Mouse (Mus musculus) retina, embryonic 14.5 days (tissue): ENCODE data around the gene Csmd2.

Experiments
- DNase-seq: peaks from one replicate; pipeline ENCODE4 v3.0.0-alpha.2; 2015; ENCODE audit warnings: low spot score

Csmd2 gene

DNA sequence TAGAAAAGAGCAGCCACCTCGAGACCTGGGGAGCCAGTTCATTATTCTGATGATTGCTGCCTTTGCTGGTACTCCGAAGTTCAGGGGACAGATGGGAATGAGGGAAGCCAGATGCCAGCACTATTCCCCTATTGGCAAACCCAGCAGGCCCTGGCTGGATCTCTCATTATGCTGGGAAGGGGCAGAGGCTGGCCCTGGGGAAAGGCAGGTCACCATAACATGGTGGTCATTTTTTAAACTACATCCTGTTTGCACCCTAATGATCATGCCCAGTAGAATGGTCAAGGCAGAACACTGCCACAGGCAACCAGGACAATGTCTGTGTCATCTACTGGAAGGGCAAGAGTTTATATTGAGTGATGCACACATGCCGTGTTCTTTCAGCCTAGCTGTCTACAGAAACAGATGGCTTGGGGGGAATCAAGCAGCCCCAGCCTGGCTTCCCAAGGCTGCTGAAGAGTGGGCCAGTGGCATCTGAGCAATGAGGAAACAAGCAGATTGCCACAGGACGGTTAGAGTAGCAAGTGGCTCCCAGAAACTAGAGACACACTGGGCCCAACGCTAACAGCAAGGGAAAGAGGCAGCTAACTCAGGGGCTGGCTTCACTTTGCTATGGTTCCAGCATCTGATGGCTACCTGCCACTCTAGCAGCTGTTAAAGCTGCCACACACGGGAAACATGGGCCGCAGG is 424.4 kb downstream of the Csmd2 start:
- no peak for DNase-seq

DNA sequence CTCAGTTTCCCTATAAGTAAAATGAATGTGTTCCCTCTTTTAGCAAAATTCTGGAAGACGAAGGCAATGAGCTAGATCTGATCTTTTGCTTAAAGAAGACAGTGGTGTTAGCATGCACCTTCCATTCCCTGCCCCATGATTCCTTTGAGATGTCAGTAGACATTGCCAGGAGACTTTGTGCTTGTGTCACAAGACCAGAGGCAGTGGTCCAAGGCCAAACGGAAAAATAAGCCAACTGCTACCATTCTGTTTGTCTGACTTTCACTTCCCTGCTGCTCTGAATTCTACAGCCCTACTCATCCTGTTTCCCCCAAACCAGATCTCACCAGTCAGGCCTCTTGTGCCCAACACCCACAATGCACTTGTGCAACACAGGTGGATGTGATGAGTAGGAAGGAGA is 427.1 kb downstream of the Csmd2 start:
- DNase-seq, result no peak

DNA sequence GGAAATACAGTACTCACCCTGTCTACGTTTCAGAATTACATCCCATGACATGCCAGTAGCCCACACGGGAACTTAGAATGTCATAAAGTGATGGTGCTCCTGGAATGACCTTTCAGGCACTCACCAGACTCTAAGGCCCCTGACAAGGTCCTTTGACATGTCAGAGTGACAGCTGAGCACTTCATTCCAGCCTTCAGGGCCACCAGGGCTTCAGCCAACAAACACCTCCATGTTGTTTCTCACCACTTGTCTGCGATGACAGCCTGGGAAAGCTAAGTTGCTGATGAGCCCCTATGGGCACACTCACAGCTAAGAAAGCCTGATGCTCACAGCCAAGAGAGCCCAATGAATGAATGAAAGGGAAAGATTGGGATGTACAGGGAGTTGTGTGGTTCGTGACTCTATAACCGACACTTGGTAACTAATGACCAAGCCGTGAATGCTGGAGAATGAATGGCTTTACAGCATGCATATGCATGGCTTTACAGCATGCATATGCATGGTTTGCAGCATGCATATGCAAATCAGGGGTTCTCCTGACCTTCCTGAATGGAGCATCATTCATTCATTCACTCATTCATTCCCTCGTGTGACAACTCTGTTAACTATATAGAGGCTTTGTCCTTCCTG is 432.4 kb downstream of the Csmd2 start:
- no peak for DNase-seq

DNA sequence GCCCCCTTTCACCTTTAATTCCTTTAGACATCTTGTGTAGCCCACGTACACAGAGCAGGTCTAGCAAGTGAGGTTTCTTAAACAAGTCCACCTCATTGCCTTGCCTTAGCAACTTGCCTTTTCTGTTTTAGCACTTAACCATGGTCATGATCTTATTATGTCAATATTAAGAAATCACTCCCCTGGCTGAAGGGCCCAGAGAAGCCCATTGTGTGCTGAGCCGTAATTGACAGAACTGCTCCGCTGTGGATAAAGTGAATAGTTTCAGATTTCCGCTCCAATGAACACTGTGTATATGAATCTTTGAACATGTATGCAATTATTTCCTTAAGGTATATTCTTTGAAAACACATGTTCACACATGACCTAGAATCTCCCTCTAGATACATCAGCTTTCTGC is 434.8 kb downstream of the Csmd2 start:
- peak; percentile 81 for DNase-seq

DNA sequence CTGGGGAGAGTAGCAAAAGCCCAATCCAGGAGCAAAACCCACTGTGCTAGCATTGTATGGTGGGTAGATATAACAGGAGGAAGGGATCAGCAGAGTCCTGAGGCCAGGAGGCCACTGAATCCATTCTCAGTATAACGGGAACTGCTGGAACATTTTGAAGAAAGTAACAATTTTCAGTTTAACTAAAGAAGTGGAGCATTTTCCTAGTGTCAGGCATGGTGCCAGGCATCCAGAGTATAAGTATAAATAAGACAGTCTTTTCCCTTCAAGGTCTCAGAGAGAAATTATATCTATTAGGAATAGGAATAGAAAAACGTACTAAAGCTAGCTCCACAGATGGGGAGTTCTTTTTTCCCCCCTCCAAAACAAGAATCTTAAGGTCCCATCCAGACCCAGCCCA is 437.7 kb downstream of the Csmd2 start:
- no peak for DNase-seq

DNA sequence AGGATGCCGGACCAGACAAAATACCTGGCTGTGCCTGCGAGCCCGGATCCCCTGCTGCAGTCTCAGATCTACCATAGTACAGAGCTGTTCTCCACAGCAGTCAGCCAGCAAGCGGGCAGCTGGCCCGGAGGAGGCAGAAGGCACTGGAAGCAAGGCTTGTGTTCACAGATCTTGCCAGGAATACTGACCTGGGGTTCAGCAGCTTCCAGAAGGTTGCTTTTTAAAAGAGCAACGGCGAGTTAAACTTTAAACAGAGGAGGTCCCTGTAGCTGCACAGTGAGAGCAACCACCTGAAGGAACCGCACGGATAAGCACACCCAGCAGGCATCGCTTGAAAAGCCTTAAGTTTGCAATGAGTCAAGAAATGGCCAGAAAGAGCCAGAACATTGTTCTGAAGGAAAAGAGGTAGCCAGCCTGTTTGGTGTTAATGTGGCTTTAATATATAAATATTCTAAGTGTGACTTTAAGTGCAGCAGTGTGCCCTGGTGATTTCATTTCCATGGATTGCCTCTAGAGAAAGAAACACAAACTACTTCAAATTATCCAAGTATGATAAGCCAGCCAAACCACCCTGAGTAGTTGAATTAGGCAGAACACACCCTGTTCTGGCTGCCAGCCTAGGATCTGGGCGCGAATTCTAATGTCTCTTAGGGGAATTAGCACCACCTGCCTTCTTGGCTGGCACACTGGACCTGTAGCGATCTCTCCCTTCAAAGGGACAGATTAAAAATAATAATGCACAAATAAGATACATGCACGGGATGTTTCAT is 439.8 kb downstream of the Csmd2 start:
- DNase-seq, result no peak

DNA sequence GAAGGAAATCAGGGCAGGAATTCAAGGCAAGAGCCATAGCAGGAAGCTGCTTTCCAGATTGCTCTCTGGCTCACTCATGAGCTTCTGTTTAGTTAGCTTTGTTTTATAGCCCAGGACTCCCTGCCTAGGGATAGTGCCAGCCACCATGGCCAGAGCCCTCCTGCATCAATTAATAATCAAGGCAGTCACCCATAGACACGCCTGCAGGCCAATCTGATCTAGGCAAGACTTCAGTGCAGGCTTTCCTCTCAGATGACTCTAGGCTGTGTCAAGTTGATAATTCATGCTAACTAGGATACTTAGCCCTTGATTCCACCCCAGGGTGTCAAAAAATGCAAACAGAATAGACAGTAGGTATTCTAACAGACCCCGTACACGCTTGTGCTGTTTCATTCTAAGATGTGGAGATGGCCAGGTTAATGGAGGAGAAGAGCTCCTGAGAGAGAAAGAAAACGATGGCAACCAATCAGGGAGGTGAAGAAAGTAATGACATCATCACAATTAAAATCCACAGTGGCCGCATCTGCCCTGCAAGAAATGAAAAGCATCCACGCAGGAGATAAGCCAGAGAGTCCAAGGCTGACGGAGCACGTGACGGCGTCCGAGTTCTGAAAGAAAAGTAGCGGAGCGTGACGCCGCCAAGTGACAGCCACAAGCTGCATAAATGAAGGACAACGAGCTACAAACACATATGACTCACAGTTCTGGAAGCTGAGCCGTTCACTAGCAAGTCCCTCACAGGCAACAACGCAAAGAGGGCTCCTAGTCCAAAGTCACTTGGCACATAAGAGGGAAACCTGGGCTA is 440.8 kb downstream of the Csmd2 start:
- peak; percentile 74 for DNase-seq

DNA sequence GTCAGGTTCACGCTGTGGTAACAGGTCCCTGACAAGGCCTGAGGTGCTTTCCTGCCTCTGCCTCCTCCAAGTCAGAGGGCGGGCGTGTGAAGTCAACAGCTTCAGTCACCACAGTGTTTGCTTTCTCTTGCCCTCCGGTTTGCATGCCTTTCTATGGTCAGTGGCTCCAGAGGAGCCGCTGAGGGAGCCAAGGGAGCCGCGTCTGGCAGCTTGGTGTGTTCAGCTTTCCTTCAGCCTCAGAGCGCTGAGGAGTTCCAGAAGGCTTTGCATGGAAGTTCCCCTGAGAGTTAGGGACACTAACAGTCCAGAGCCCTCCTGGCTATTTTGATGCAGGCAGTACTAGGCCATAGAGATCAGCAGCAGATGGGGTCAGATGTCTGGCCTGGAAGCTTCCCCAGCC is 441.9 kb downstream of the Csmd2 start:
- no peak for DNase-seq

DNA sequence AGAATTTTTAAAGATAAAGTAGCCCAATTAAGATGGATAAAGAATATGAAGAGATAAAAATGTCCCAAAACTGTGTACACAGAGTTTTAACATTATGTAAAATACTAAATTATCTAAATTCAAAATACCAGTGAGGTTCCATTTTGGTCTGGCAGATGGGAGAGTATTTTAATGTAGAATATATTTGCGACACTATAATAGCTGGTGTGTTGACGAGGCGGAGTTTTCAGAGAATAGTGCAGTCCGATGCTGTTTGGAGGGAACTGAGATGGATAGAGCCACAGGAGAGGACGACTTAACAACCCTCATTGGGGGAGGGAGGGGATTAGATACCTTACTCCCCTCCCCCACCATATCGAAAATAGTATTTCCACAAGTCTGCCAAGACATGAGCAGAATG is 452.9 kb downstream of the Csmd2 start:
- no peak for DNase-seq

DNA sequence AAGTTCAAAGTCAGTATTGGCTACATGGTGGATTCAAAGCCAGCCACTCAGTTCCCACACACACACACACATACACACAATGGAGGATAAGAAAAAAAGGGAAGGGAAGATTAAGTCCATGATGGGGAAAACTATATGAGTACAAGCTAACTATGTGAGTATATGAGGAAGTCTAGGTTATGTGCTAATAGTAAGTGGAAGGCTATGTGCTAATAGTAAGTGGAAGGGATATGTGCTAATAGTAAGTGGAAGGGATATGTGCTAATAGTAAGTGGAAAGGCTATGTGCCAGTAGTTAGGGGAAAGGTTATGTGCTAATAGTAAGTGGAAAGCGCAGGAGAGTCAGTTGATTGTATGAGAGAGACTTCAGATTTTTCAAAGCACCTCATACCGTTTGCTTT is 453.6 kb downstream of the Csmd2 start:
- DNase-seq, result no peak

DNA sequence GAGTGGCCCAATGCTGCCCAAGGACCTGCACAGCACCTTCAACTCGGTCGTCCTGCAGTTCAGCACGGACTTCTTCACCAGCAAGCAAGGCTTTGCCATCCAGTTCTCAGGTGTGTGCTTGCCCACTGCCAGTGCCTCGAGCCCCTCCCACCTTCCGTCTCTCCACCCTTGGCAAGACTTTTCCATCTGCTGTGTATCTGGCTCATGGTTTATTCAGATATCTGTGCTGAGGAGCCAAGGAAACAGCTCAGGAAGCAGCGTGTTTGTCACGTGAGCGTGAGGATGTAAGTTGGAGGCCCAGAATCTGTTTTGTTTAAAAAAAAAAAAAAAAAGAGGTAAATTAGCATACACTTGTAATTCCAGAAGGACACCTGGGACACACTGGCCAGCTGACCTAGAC is 455.1 kb downstream of the Csmd2 start:
- no peak for DNase-seq

DNA sequence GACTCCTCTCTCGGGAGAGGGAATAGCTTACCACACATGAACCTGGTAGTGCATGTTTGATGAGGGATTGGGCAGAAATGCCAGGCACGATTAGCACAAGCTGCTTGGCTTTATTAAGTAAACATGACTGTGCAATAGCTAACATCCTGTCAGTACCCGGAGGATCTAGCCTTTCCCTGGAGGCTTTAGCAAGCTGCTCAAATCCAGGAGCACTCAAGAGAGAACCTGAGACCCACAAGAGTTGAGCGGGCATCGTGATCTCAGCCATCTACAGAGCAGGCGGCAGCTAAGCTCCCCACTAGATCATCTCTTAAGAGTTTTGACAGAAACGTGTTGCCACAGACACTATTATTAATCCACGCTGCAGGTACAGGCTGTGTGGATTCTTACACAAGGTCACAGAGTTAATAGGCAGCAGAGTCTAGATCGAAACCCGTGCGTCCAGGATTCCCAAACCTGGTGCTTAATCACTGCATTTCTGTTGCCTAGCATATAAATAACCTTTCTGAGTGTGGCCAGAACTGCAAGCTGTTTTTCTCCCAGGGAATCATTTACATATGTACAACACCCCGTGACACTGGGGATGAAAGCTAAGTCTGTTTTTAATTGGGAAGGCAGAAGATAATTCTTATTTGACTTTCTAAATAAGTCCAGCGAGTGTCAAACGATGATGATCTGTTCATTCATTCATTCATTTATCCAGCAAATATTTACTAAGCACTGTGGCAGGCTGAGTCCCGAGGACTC is 458.0 kb downstream of the Csmd2 start:
- no peak for DNase-seq

DNA sequence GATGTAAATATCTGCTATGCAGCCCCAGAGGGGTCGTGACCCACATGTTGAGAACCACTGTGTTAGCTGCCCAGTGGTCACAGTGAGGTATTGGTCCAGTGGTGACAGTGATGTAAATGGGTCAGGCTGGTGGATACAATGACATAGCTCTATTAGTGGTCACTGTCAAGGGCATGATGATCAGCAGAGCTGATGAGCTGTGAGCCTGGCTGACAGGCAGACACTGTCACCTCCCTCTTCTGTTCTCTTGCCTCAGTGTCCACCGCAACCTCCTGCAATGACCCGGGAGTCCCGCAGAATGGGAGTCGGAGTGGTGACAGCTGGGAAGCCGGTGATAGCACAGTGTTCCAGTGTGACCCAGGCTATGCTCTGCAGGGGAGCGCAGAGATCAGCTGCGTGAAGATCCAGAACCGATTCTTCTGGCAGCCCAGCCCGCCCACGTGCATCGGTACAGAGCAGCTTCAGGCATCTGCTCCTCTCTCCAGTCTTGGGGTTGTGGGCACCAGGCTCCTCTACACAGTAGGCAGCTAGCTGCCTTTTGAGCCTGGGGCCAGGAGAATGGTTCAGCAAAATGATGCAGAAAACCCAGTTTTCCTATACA is 461.3 kb downstream of the Csmd2 start:
- peak; percentile 57 for DNase-seq

DNA sequence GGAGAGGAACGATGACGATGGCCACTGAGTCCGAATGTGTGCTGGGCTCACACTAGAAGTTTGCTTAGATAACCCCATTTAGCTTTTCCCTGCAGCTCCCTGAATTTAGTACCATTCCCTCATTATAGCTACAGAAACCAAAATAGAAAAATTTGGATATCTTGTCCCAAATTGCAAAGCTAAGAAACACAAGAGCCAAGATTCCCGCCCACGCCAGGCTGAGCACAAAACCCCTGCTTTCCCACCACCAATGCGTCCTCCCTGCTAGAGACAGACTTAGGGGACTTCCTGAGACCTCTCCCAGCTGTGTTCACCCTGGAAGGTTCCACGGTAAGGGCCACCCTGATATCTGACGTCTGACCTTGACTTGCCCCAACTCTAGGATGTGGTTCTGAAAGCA is 462.5 kb downstream of the Csmd2 start:
- DNase-seq, result no peak

DNA sequence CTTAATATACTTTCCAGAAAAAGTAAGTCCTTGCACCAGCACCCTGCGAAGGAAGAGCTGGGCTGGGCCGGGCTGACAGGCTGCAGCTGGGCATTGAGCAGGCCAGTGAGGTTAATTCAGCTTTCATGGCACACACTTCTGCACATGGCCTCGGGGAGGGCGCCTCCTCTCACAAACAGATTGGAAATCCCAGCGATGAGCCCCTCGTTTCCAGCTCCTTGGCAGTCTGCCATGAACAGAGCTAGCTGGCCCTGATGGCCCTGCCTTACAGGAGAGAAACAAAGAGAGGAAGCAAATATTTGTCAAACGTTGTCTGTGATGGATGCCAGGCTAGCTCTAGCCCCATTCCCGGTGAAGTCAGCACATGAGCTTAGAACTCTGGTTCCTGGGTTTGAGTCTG is 463.3 kb downstream of the Csmd2 start:
- peak; percentile 28 for DNase-seq

DNA sequence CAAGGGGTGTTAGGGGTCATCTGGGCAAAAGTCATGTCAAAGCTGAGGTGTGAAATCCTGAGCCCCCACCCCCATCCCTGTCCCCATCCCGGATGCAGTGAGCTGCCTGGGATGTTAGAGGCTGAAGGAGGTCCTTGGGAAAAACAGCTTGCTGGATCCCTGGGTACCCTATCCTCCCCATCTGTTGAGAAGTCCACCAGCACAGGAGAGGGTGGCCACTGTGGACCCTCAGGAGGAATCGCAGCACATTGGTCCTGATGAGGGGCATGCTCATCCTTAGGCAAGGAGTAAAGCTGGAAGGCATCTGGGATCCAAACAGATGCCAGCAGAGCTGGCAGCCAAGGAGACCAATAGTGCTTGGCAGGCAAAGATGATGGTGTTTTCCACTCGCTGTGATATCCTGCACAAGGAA is 463.7 kb downstream of the Csmd2 start:
- no peak for DNase-seq

DNA sequence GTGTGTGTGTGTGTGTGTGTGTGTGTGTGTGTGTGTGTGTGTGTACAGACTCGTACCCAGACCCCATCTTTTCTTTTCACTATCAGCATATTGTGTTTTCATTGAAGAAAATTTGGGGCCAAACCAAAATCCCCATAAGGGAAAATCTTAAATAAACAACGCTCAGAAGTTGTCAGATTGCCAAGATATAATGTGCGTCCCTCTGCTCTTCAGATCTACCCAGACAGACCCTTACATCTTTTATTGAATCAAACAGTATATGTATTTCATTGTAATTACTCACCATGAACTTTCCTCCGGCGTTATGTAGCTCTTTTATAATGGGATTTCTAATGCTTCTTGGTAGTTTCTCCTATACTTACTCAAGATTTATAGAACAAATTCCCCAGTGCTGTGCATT is 479.1 kb downstream of the Csmd2 start:
- DNase-seq, result no peak

DNA sequence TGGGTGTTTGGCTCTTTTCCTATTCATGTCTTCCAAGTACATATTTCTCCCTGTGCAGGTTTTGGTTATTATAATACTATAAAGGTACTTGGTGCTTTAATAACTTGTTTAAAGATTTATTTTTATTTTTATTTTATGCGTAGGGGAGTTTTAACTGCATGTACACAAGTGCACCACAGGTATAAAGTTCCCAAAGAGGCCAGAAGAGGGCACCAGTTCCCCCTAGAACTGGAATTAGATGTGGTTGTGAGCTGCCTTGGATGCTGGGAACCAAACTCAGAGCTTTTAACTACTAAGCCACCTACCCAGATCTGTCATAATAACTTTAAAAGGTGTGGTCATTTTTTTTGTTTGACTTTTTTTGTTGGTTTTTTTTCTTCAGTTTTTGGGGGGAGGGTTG is 480.4 kb downstream of the Csmd2 start:
- DNase-seq, result no peak

DNA sequence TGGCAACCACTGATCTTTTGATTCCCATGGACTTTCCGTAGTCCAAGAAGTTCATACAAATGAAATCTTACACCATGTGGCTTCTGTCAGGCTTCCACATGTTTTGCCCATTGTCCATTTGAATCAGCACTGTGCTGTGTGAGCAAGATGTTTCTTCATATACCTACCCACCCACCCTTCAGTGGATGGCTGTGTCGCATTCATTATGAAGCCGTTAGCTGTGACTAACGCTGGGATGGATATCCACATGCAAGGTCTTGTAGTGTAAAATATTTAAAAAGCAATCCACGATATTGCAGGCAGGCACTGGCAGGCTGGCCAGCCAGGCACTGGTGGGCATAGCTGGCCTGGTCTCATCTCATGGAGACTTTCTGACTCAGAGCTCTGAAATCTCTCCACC is 488.6 kb downstream of the Csmd2 start:
- DNase-seq, result no peak

DNA sequence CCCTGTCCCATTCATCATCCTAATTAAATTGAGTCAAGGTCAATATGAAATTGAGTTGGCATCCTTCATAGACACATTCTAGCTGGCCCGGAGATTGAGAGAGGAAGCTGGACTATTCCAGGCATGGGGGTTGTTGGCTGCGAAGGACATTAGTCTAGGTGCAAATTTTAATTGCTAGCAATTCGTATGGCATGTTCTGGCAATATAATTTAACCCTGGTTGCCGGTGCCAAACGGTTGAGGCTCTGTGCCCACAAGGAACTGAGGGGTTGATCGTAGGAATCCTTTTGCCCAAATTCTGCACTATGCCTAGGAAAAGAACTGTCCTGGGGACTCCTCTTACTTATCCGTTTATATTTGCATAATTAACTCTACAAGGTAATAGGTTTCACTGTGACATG is 496.2 kb downstream of the Csmd2 start:
- DNase-seq, result no peak

DNA sequence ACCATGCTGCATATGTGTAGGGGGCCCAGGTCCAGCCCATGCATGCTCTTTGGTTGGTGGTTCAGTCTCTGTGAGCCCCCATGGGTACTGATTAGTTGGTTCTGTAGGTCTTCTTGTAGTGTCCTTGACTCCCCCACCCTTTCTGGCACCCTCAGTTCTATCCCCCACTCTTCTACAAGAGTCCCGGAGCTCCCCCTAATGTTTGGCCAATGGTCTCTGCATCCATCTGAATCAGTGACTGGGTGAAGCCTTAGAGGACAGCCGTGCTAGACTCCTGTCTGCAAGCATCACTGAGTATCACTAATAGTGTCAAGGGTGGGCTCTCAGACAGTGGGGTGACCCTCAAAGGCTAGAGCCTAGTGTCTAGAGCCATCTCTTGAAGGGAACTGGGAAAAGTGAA is 497.0 kb downstream of the Csmd2 start:
- DNase-seq, result no peak
